Mouse (Mus musculus) hindbrain, embryonic 11.5 days (tissue): ENCODE measurements around the gene Tgm6. TPM values are rescaled to one million over a fixed set of nuclear protein-coding genes. Genes with fewer than 3 reads are reported as not detected.

Experiments used
- ATAC-seq: fragments of 200-750 bp; cut with Nextera tagmentation; 2 replicates; pipeline ENCODE4 v1.8.0; 2017; ENCODE audit warnings: mild to moderate bottlenecking, moderate TSS enrichment, moderate library complexity; ENCODE audit not compliant: low FRiP score
- DNase-seq: peaks from one replicate; pipeline ENCODE4 v3.0.0-alpha.2; 2015; ENCODE audit warnings: low spot score
- H3K27ac ChIP-seq: fragments of 300-500 bp; sonication (generic); 2 replicates; pipeline ENCODE4 v1.5.1; 2014; ENCODE audit warnings: mild to moderate bottlenecking, low read depth, low read length
- H3K27me3 ChIP-seq: fragments of 300-500 bp; sonication (generic); 2 replicates; pipeline ENCODE4 v1.6.1; 2014; ENCODE audit warnings: mild to moderate bottlenecking, low read length, moderate library complexity, mixed read lengths; ENCODE audit not compliant: control insufficient read depth, insufficient read depth
- H3K36me3 ChIP-seq: fragments of 300-500 bp; sonication (generic); 2 replicates; pipeline ENCODE4 v1.6.1; 2014; ENCODE audit warnings: mild to moderate bottlenecking, low read length, moderate library complexity, mixed read lengths; ENCODE audit not compliant: control insufficient read depth, insufficient read depth
- H3K4me1 ChIP-seq: fragments of 300-500 bp; sonication (generic); replicated peaks from 2 replicates; pipeline ENCODE4 v1.6.1; 2014; ENCODE audit warnings: low read length, mixed read lengths; ENCODE audit not compliant: control insufficient read depth, insufficient read depth
- H3K4me2 ChIP-seq: fragments of 300-500 bp; sonication (generic); replicated peaks from 2 replicates; pipeline ENCODE4 v1.6.1; 2014; ENCODE audit warnings: mild to moderate bottlenecking, low read depth, low read length
- H3K4me3 ChIP-seq: fragments of 300-500 bp; sonication (generic); 2 replicates; pipeline ENCODE4 v1.5.1; 2014; ENCODE audit warnings: low read depth, low read length
- H3K9ac ChIP-seq: fragments of 300-500 bp; sonication (generic); 2 replicates; pipeline ENCODE4 v1.6.1; 2014; ENCODE audit warnings: low read depth, low read length
- H3K9me3 ChIP-seq: fragments of 300-500 bp; sonication (generic); 2 replicates; pipeline ENCODE4 v1.6.1; 2016; ENCODE audit warnings: low read length; ENCODE audit not compliant: control insufficient read depth
- WGBS: fragments of 180-500 bp; shearing (Covaris S2); extraction: QIAGEN DNeasy Blood & Tissue Kit; methylation state at CpG from one replicate; pipeline ENCODE4 v1.1.7; 2014; 5-methylcytosine and 5-hydroxymethylcytosine counted together
- polyA plus RNA-seq: library from polyadenylated mRNA; unstranded; fragments of >200 nt; fragmentation: Nextera tagmentation; extraction: Ambion mirVana; gene quantifications from 2 replicates; pipeline ENCODE4 v1.2.1, GENCODE M21; 2014

Tgm6 gene
- polyA plus RNA-seq, 1 experiment from 2014 or later, result not detected

DNA sequence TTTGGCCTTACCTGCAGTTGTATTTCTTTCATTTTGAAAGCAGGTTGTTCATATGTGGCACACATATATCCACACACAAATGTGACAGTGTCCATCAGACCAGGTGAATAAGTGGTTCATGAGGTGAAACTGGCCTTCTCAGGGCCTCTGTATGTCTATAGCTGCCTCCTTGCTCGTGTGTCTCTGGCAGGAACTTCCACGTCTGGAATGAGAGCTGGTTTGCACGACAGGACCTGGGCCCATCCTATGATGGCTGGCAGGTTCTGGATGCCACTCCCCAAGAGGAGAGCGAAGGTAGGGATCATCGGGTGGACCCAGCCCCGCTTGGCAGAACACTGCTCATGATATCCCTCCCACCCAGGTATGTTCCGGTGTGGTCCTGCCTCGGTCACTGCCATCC, 30.8 kb downstream of the Tgm6 start:
- H3K36me3 ChIP-seq, result no peaks in the 10 kb centered on the region
- H3K4me3 ChIP-seq, result no peak overlapping the region
- no peaks in the 10 kb centered on the region for H3K27me3 ChIP-seq
- H3K9ac ChIP-seq, result no peak overlapping the region
- H3K27ac ChIP-seq, result no peak overlapping the region
- no peak overlapping the region for H3K4me2 ChIP-seq
- no peaks in the 10 kb centered on the region for H3K9me3 ChIP-seq
- H3K4me1 ChIP-seq, result no peaks in the 10 kb centered on the region
- ATAC-seq (no peak), DNase-seq (no peak)
- WGBS, result 92% methylated on average over 8 of the region's 8 CpGs

GRCm38 (mm10) chr2:130144703-130145324, 32.6 kb downstream of the Tgm6 start:
- H3K4me3 ChIP-seq, result no peak overlapping the region
- no peak overlapping the region for H3K9ac ChIP-seq
- no peak for ATAC-seq
- no peaks in the 10 kb centered on the region for H3K9me3 ChIP-seq
- H3K4me2 ChIP-seq, result no peak overlapping the region
- no peaks in the 10 kb centered on the region for H3K27me3 ChIP-seq
- no peak overlapping the region for H3K27ac ChIP-seq
- no peak for DNase-seq
- no peaks in the 10 kb centered on the region for H3K4me1 ChIP-seq
- WGBS, result 87% methylated on average over 23 of the region's 23 CpGs
- H3K36me3 ChIP-seq, result no peaks in the 10 kb centered on the region

- Histone ChIP-seq H3K4me2 (no peak overlapping the region), H3K36me3 (no peaks in the 10 kb centered on the region), H3K27me3 (no peaks in the 10 kb centered on the region), H3K4me1 (no peaks in the 10 kb centered on the region), H3K9me3 (no peaks in the 10 kb centered on the region), H3K27ac (no peak overlapping the region), H3K9ac (no peak overlapping the region), H3K4me3 (no peak overlapping the region)
- DNase-seq (no peak), ATAC-seq (no peak)
- 81% methylated on average over 5 of the region's 5 CpGs for WGBS
These were observed 34.0 kb downstream of the Tgm6 start for GRCm38 (mm10) chr2:130146089-130146668.

- Histone ChIP-seq H3K4me3 (no peak overlapping the region), H3K27ac (no peak overlapping the region), H3K9me3 (no peaks in the 10 kb centered on the region), H3K4me1 (peaks cover 6% of the 10 kb centered on the region; the same call in 1 of the 2 replicates), H3K36me3 (no peaks in the 10 kb centered on the region), H3K27me3 (no peaks in the 10 kb centered on the region), H3K9ac (no peak overlapping the region), H3K4me2 (no peak overlapping the region)
- DNase-seq (no peak), ATAC-seq (no peak)
- WGBS, result 78% methylated on average over 3 of the region's 3 CpGs
These were observed 43.0 kb downstream of the Tgm6 start for GRCm38 (mm10) chr2:130155171-130155570.

GRCm38 (mm10) chr2:130155851-130156250, 43.6 kb downstream of the Tgm6 start:
- Histone ChIP-seq H3K4me1 (peaks cover 6% of the 10 kb centered on the region; the same call in 1 of the 2 replicates), H3K4me3 (no peak overlapping the region), H3K27me3 (no peaks in the 10 kb centered on the region), H3K27ac (no peak overlapping the region), H3K36me3 (no peaks in the 10 kb centered on the region), H3K9me3 (no peaks in the 10 kb centered on the region), H3K4me2 (no peak overlapping the region), H3K9ac (no peak overlapping the region)
- no peak for ATAC-seq
- DNase-seq, result no peak

DNA sequence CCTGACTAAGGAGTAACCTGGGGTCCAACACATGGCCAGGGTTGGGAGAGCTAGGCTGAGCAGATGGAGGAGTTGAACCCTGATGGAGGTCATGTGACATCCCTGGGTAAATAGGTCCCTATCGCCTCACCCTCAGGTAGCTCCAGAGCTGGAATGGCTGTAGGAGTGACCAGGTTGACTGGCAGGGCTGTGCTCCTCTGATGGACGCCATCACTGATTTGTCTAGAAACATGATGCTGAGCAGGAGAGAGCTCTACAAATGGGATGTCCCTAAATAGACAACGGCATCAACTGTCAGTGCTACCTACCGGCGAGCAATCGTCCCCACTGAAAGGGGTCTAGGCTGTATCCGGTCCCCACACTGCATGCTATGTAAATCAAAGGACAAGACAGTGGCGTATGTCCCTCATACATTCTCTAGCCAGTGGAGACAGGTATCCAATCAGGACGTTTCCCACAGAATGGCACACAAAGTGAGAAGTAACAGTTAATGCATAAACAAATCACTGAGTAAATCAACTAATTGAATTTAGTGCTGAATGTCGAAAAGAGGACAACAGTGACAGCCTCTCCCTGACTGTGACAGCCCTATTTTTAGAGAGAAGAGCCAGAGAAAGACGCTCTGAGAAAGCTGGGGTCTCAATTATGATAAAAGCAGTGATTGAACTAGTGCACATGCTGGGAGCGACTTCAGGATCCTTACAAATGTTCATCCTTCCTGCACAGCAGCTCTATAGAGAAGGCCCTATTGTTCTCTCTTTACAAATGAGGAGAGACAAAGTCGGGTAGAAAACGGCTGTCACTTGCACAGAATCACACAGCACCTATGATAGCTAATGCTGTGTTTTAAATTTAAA, 45.2 kb downstream of the Tgm6 start:
- H3K27ac ChIP-seq, result no peak overlapping the region
- ATAC-seq (no peak), DNase-seq (no peak)
- H3K4me3 ChIP-seq, result no peak overlapping the region
- H3K4me1 ChIP-seq, result peaks cover 6% of the 10 kb centered on the region; the same call in 1 of the 2 replicates
- WGBS, result 58% methylated on average over 14 of the region's 14 CpGs
- no peaks in the 10 kb centered on the region for H3K36me3 ChIP-seq
- H3K9ac ChIP-seq, result no peak overlapping the region
- H3K9me3 ChIP-seq, result no peaks in the 10 kb centered on the region
- H3K4me2 ChIP-seq, result no peak overlapping the region
- no peaks in the 10 kb centered on the region for H3K27me3 ChIP-seq

DNA sequence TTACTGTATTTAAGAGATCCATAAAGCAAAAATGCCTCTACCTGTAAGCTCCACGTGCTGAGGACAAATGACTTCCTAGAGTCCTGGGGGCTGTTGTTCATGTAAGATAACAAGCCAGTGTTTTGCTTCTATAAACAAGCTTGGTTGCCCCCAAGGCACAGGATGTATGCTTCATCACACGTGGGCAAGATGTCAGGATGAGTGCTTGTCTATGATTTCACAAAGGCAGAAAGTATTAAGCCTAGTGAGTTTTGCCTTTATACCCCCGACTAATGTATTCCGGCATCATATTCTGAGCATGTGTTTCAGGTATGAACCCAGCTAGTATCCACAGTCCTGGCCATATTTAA, 45.8 kb downstream of the Tgm6 start:
- no peak overlapping the region for H3K27ac ChIP-seq

GRCm38 (mm10) chr2:130162701-130163100, 50.5 kb downstream of the Tgm6 start:
- no peak for DNase-seq
- H3K4me3 ChIP-seq, result no peak overlapping the region
- H3K27me3 ChIP-seq, result no peaks in the 10 kb centered on the region
- 91% methylated on average over 5 of the region's 5 CpGs for WGBS
- no peaks in the 10 kb centered on the region for H3K9me3 ChIP-seq
- H3K9ac ChIP-seq, result no peak overlapping the region
- H3K4me2 ChIP-seq, result no peak overlapping the region
- peaks cover 3% of the 10 kb centered on the region; the same call in 1 of the 2 replicates for H3K4me1 ChIP-seq
- no peak for ATAC-seq
- no peak overlapping the region for H3K27ac ChIP-seq
- H3K36me3 ChIP-seq, result no peaks in the 10 kb centered on the region

More for the DNA sequence above, 45.8 kb downstream of the Tgm6 start:
- DNase-seq, result no peak
- no peaks in the 10 kb centered on the region for H3K9me3 ChIP-seq
- no peak overlapping the region for H3K9ac ChIP-seq
- H3K4me2 ChIP-seq, result no peak overlapping the region
- peaks cover 6% of the 10 kb centered on the region; the same call in 1 of the 2 replicates for H3K4me1 ChIP-seq
- WGBS, result 59% methylated on average over 4 of the region's 4 CpGs
- ATAC-seq, result no peak
- no peaks in the 10 kb centered on the region for H3K27me3 ChIP-seq
- no peak overlapping the region for H3K4me3 ChIP-seq
- H3K36me3 ChIP-seq, result no peaks in the 10 kb centered on the region
